Mouse (Mus musculus) E14TG2a.4 (cell line): Measurements from ENCODE around the gene Copg1.

Experiments
- CTCF ChIP-seq: conservative IDR thresholded peaks from 2 replicates; pipeline ENCODE4 v1.5.1; 2014; ENCODE audit warnings: low read length
- NANOG ChIP-seq: IDR thresholded peaks from 2 replicates; pipeline ENCODE4 v1.6.1; 2014; ENCODE audit warnings: borderline replicate concordance, low read length, mixed read lengths
- POU5F1 ChIP-seq: IDR thresholded peaks from 2 replicates; pipeline ENCODE4 v1.6.1; 2014; ENCODE audit warnings: low read length, borderline replicate concordance

GRCm38 (mm10) chr6:87845031-87845695, 42.5 kb upstream of the Copg1 start:
- TF ChIP-seq CTCF (no peak), NANOG (no peak), POU5F1 (no peak)
